Mouse (Mus musculus) monocyte, adult 5-6 weeks (primary cell): Measurements from ENCODE around the gene Glt1d1. TPM values are rescaled to one million over a fixed set of nuclear protein-coding genes. Genes with fewer than 3 reads are reported as not detected.

Source experiments
- ATAC-seq: fragments of 153-309, 156-312 bp; replicated peaks from 2 replicates; pipeline ENCODE4 v1.8.0; 2017; ENCODE audit warnings: mild to moderate bottlenecking; ENCODE audit not compliant: low TSS enrichment, insufficient number of reproducible peaks, severe bottlenecking, poor library complexity, low FRiP score
- total RNA-seq: library from RNA; stranded (forward); fragments of 200-1000, 200-491, 200-594 nt; gene quantifications from 3 replicates; pipeline ENCODE4 v1.2.3, GENCODE M21; 2017

Gene Glt1d1
- total RNA-seq, 1 experiment from 2014 or later: 2.6 TPM

DNA sequence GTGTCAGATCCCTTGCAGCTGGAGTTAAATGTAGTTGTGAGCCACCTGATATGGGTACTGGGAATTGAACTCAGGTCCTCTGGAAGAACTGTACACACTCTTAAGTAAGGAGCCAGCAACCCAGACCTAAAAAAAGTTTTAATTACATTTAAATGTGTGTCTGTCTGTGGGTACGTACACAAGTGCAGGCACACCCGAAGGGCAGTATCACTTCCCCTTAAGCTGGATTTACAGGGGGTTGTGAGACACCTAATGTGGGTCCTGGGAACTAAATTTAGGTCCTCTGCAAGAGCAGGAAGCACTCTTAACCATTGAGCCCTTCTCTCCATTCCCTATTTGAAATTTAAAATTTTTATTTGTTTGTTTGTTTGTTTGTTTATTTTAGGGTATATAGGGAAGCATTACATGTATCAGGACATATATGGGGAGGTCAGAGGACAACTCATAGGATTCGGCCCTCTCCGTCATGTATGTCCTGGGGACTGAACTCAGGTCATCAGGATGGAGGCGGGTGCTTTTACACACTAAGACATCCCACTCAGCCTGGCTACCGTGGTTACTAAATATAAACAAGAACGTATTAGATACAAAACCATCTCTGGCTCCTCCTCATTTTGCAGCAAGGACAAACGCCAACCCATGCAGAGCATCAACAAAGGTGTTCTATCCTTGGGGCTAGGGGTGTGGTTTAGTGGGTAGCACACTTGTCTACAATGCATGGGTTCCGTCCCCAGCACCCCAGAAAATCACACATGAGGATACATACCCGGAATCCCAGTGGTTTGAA, 7.4 kb upstream of the Glt1d1 start:
- peak; percentile 81 for ATAC-seq

- ATAC-seq: no peak
These were observed 4.8 kb upstream of the Glt1d1 start for GRCm38 (mm10) chr5:127627242-127627641.

DNA sequence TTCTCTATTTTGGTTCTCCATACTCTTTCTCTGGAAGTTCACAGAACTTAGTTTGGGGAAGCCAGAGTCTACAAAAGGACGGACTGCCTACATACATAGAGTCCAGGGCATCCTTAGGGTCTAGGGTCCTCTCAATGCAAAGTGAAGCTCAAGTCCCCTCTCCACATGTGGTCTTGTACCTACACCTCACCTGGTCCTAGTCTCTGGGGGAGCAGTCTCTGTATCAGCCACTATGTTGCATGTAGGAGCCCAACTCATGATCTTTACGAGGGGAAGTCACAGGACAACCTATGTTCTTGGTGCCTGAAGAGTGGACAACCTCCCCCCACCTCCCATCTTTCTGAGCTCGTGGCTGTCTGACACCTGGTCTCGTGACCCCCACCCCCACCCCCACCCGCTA, 391 bp upstream of the Glt1d1 start:
- no peak for ATAC-seq

DNA sequence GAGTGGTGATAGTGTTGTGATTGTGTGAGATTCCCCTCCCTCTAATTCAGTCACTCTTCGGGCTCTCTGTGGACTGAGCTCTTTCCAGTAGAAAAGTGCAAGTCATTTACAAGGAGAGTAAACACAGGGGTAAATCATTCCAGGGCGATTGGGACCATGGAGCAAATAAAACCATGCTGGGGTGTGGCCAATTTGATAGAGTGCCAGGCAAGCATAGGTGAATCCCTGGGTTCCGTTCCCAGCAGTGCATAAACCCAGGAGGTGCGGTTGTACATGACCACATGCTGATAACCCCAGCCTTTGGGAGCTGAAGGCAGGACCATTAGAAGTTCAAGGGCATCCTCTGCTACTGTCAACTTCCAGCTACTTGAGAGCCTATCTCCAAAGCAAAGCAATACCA, 1.1 kb downstream of the Glt1d1 start:
- no peak for ATAC-seq

- no peak for ATAC-seq
These were observed 1.6 kb downstream of the Glt1d1 start for GRCm38 (mm10) chr5:127633666-127634065.

- ATAC-seq: no peak
These were observed 5.6 kb downstream of the Glt1d1 start for GRCm38 (mm10) chr5:127637622-127638021.

DNA sequence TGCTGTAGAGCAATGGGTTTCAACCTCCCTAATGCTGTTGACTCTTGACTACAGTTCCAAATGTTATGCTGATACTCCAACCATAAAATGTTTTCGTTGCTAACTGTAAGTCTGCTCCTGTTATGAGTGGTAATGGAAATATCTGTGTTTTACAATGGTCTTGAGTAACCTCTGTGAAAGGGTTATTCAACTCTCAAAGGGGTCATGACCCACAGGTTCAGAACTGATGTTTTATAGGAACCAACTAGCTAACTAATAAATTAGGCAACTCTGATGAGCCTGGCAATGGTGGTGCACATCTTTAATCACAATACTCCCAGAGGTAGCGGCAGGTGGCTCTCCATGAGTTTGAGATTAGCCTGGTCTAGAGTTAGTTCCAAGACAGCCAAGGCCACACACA, 6.1 kb downstream of the Glt1d1 start:
- ATAC-seq: no peak

DNA sequence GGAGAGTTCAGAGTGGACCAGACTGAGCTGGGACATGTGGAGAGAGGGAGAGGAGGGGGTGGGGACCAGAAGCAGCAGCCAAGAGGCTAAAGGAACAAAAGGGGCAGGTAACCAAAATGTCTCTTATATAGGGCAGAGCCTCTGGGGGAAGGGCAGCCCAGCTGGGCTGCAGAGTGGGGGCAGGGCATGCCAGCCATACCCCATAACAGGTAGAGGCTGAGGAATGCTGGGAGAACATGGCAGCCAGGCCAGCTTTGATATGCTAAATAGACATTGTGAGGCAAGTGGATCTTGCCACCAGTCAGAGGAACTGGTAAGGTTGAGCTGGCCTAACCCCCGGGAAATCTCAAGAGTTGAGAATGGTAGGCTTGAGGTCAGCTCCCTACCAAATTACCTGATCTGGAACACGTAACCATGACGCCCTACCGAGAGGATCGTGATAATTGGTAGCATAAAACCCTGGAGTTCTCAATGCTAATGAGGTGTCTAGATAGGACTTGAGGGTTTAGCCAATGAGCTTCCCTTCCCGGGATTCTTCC, 7.1 kb downstream of the Glt1d1 start:
- ATAC-seq: no peak

DNA sequence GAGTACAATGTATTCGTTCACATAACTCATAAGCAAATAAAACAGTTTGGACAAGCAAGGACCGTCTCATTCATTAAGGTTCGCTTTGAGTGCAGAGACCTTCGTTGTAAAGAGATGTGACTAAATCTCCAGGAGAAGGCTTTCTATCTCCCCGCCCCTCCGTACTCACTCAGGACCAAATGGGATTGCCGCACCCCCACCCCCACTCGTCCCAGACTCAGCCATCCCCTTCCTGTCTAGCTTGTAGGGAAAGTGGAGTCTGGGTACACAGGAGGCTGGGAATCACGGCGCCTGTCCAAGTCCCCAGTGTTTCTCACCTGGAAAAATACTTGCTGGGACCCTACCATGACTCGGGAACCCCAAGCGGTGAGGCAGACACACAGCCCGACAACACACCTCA, 7.6 kb downstream of the Glt1d1 start:
- ATAC-seq: no peak

- no peak for ATAC-seq
These were observed 8.3 kb downstream of the Glt1d1 start for GRCm38 (mm10) chr5:127640359-127640758.

- ATAC-seq: no peak
These were observed 9.3 kb downstream of the Glt1d1 start for GRCm38 (mm10) chr5:127641185-127641958.

DNA sequence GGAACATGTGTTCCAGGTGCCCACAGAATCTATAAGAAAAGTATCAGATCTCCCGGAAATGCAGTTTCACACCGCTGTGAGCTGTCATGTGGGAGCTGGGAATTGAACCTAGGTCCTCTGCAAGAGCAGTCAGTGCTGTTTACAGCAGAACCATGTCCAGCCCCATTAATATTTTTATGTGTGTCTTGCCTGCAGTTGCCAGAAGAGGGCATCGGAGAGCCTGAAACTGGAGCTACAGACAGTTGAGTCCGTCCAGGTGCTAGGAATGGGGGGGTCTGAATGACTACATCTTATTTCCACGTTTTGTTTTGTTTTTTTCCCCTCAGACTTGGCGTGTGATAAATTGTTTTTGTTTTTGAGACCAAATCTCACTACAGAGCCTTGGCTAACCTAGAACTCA, 16.0 kb downstream of the Glt1d1 start:
- ATAC-seq: peak; percentile 56; the same call in 1 of the 2 replicates

DNA sequence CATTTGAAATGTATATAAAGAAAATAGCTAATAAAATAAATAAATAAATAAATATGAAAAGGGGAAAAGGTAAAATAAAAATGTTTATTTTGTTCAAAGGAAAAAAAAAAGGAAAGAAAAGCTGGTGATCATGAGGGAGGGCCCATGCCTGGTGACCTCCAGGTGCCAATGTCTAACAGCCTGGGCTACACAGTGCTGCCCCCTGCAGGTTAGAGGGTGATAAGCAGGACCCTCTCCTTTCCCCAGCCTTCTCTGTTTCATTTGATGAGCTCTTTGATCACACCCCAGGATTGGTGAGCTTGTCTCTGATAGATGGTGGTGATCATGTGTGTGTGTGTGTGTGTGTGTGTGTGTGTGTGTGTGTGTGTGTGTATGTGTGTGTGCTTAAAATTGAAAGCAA, 17.0 kb downstream of the Glt1d1 start:
- ATAC-seq: 0 out of 2 replicates have a peak, but pooled peaks have one; percentile 63

GRCm38 (mm10) chr5:127658257-127658656, 26.2 kb downstream of the Glt1d1 start:
- no peak for ATAC-seq

- no peak; the same call in 1 of the 2 replicates for ATAC-seq
These were observed 27.2 kb downstream of the Glt1d1 start for GRCm38 (mm10) chr5:127659312-127659711.

DNA sequence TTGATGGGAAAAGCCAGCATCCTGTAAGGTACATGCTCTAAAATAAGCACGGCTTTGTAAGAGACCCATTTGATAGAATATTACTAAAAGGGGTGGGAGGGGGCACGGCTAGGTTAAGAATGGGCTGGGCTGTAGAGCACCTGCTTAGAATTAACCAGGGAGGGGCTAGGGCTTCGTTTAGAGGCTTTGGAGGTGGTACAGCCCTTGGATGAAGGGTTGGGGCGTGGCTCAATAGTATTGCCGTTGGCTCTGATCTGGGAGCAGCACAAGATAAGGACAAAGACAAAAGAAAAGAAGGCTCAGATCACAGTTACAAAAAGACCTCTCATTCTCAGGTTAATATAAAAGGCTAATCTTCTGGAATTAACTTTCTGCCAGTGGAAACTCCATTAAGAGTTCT, 28.2 kb downstream of the Glt1d1 start:
- ATAC-seq: no peak

DNA sequence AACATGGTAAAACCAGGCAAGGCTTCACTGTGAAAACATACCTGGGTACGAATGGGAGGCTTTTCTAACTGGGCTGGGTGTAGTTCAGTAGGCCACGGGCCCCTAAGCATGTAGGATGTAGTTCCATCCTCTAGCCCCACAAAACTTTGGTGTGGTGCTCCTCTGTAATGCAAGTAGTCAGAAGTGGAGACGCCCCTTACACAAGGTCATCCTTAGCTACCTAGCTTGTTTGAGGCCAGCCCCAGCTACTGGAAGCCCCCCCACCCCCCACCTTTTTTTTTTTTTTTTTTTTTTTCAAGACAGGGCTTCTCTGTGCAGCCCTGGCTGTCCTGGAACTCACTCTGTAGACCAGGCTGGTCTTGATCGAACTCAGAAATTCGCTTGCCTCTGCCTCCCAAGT, 28.9 kb downstream of the Glt1d1 start:
- no peak for ATAC-seq

DNA sequence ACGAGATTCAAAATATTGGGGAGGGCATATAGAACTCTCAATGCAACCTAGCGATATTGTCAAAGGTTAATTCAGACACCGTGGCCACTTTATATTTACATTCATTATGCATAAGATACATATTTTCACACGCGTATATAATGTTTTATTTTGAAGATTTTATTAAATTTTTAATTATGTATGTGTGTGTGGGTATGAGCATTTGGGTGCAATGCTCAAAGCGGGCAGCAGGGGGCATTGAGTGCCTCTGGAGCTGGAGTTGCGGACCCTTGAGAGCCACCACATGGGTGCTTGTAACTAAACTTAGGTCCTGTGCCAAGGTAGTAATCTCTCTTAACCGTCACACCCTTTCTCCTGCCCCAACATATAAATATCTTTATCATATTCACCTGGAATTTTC, 41.9 kb downstream of the Glt1d1 start:
- ATAC-seq: no peak

GRCm38 (mm10) chr5:127677561-127677960, 45.5 kb downstream of the Glt1d1 start:
- no peak for ATAC-seq

DNA sequence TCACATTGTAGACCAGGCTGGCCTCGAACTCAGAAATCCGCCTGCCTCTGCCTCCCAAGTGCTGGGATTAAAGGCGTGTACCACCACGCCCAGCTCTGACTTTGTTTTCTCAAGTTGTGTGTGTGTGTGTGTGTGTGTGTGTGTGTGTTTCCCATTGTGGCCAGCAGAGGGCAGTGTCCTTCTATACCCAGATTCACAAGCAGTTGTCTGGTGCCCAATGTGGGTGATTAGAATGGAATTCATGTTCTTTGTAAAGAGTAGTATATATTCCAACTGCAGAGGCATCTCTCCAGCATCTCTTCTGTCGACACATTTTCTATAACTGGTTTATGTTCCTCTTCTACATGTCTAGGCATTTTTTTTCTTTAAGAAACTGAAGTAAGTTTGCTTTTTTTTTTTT, 46.4 kb downstream of the Glt1d1 start:
- no peak for ATAC-seq
